Mouse (Mus musculus) lung, postnatal 0 days (tissue): ENCODE results near the gene Washc4.

Experiments
- CTCF ChIP-seq: IDR thresholded peaks from 2 replicates; pipeline ENCODE4 v1.5.1; 2016; ENCODE audit warnings: antibody characterized with exemption, mild to moderate bottlenecking
- EP300 ChIP-seq: IDR thresholded peaks from 2 replicates; pipeline ENCODE4 v1.6.1; 2016; ENCODE audit warnings: antibody characterized with exemption, mild to moderate bottlenecking, control low read depth

GRCm38 (mm10) chr10:83636191-83636590 is 92.6 kb downstream of the Washc4 start:
- TF ChIP-seq EP300 (no peak), CTCF (no peak)
